Mouse (Mus musculus): ENCODE results near the gene Scgb1b7. TPM values are rescaled to one million over a fixed set of nuclear protein-coding genes. Genes with fewer than 3 reads are reported as not detected.
"Not testable (repeated sequence)": the region's sequence is repeated elsewhere in the genome, so short reads cannot be mapped to it uniquely, and the experiment has no call there.

The Scgb1b7 gene
- not detected for total RNA-seq (2021)
- long read RNA-seq, experiment 1 = 0 reads
- long read RNA-seq, experiment 2 = 0 reads

GRCm38 (mm10) chr7:31712365-31712764 is at the start of gene Scgb1b7:
Scgb1b7 (plus strand) TSS chr7:31712665.
- H3K27ac ChIP-seq; DNase-seq (ENCODE audit: low spot score in 2 of 2): not testable (repeated sequence)

GRCm38 (mm10) chr7:31705657-31706056 is 6.8 kb upstream of the Scgb1b7 start, which contains the start of gene Scgb2b7:
Scgb2b7 (minus strand) TSS chr7:31705757.
- H3K4me3 ChIP-seq; DNase-seq (ENCODE audit: low spot score in 2 of 2); H3K27ac ChIP-seq: not testable (repeated sequence)

More at GRCm38 (mm10) chr7:31712365-31712764, at the start of gene Scgb1b7:
- H3K4me3 ChIP-seq = not testable (repeated sequence)

Other genes with a start within 250 kb of the Scgb1b7 start
- not detected for gene Scgb2b7, start 6.9 kb upstream of the Scgb1b7 start, total RNA-seq (2021)

Data from layer of hippocampus, adult 2 months (tissue).